Mouse (Mus musculus): ENCODE data around the gene Aatf.

Gene Aatf

GRCm38 (mm10) chr11:84434879-84435278 is 78.4 kb downstream of the Aatf start:
- WGBS, result 83% methylated on average over 6 of the region's 6 CpGs

- 82% methylated on average over 4 of the region's 4 CpGs for WGBS
Measured at GRCm38 (mm10) chr11:84430336-84430735, 83.0 kb downstream of the Aatf start.

GRCm38 (mm10) chr11:84429581-84429980 is 83.7 kb downstream of the Aatf start:
- WGBS, result 83% methylated on average over 1 of the region's 1 CpGs

GRCm38 (mm10) chr11:84426633-84426998 is 86.7 kb downstream of the Aatf start:
- 95% methylated on average over 5 of the region's 5 CpGs for WGBS

GRCm38 (mm10) chr11:84425736-84426632 is 87.3 kb downstream of the Aatf start:
- WGBS, result 79% methylated on average over 13 of the region's 13 CpGs

GRCm38 (mm10) chr11:84420779-84421178 is 92.5 kb downstream of the Aatf start:
- WGBS, result 97% methylated on average over 6 of the region's 6 CpGs

- 85% methylated on average over 6 of the region's 6 CpGs for WGBS
Measured at GRCm38 (mm10) chr11:84413111-84413510, 100.2 kb downstream of the Aatf start.

- 75% methylated on average over 12 of the region's 12 CpGs for WGBS
Measured at GRCm38 (mm10) chr11:84412201-84412934, 101.0 kb downstream of the Aatf start.

GRCm38 (mm10) chr11:84411642-84412018 is 101.7 kb downstream of the Aatf start:
- 77% methylated on average over 7 of the region's 7 CpGs for WGBS

GRCm38 (mm10) chr11:84410879-84411641 is 102.3 kb downstream of the Aatf start:
- WGBS, result 72% methylated on average over 7 of the region's 7 CpGs

GRCm38 (mm10) chr11:84410383-84410782 is 102.9 kb downstream of the Aatf start:
- WGBS, result 56% methylated on average over 4 of the region's 4 CpGs

- 96% methylated on average over 4 of the region's 4 CpGs for WGBS
Measured at GRCm38 (mm10) chr11:84406733-84407132, 106.6 kb downstream of the Aatf start.

- WGBS, result 58% methylated on average over 1 of the region's 1 CpGs
Measured at GRCm38 (mm10) chr11:84395010-84395409, 118.3 kb downstream of the Aatf start.

GRCm38 (mm10) chr11:84393571-84393970 is 119.8 kb downstream of the Aatf start:
- WGBS, result 84% methylated on average over 7 of the region's 7 CpGs

- WGBS, result 87% methylated on average over 7 of the region's 7 CpGs
Measured at GRCm38 (mm10) chr11:84392066-84392465, 121.3 kb downstream of the Aatf start.

GRCm38 (mm10) chr11:84391126-84391525 is 122.2 kb downstream of the Aatf start:
- WGBS, result 90% methylated on average over 8 of the region's 8 CpGs

- WGBS, result 60% methylated on average over 6 of the region's 6 CpGs
Measured at GRCm38 (mm10) chr11:84389332-84389731, 124.0 kb downstream of the Aatf start.

GRCm38 (mm10) chr11:84383891-84384290 is 129.4 kb downstream of the Aatf start:
- 91% methylated on average over 6 of the region's 6 CpGs for WGBS

- WGBS, result 71% methylated on average over 13 of the region's 13 CpGs
Measured at GRCm38 (mm10) chr11:84382450-84382849, 130.9 kb downstream of the Aatf start.

- WGBS, result 92% methylated on average over 13 of the region's 13 CpGs
Measured at GRCm38 (mm10) chr11:84376510-84377365, 136.6 kb downstream of the Aatf start.

- WGBS, result 62% methylated on average over 3 of the region's 3 CpGs
Measured at GRCm38 (mm10) chr11:84375951-84376496, 137.3 kb downstream of the Aatf start.

All from cerebral cortex, adult 2 months (tissue).